Mouse (Mus musculus) megakaryocyte, embryonic 14.5 days (primary cell): Measurements from ENCODE around the gene Gpr18. TPM values are rescaled to one million over a fixed set of nuclear protein-coding genes. Genes with fewer than 3 reads are reported as not detected.

Experiments
- H3K27me3 ChIP-seq: replicated peaks from 2 replicates; pipeline ENCODE3; 2012; ENCODE audit warnings: inconsistent platforms
- H3K36me3 ChIP-seq: replicated peaks from 2 replicates; pipeline ENCODE3; 2012; ENCODE audit warnings: low read length, inconsistent platforms, mixed read lengths
- H3K4me1 ChIP-seq: 2 replicates; pipeline ENCODE4 v1.6.1; 2012; ENCODE audit warnings: inconsistent platforms
- H3K4me3 ChIP-seq: replicated peaks from 2 replicates; pipeline ENCODE3; 2012; ENCODE audit warnings: moderate library complexity, mild to moderate bottlenecking, inconsistent platforms
- H3K9me3 ChIP-seq: 2 replicates; pipeline ENCODE4 v1.6.1; 2012; ENCODE audit warnings: inconsistent platforms
- FLI1 ChIP-seq: IDR thresholded peaks from 2 replicates; pipeline ENCODE4 v1.6.1; 2012; ENCODE audit warnings: low read length, inconsistent platforms, mixed read lengths
- GATA1 ChIP-seq: IDR thresholded peaks from 3 replicates; pipeline ENCODE4 v1.6.1; 2012; ENCODE audit warnings: mixed read lengths, low read length, inconsistent platforms, borderline replicate concordance
- polyA plus RNA-seq: library from polyadenylated mRNA; stranded (reverse); fragments of >175 nt; gene quantifications from 2 replicates; pipeline ENCODE4 v1.2.3, GENCODE M21; 2012; ENCODE audit warnings: low replicate concordance; ENCODE audit not compliant: insufficient read depth

Gene Gpr18
- polyA plus RNA-seq, 1 experiment, result 0.06 TPM

DNA sequence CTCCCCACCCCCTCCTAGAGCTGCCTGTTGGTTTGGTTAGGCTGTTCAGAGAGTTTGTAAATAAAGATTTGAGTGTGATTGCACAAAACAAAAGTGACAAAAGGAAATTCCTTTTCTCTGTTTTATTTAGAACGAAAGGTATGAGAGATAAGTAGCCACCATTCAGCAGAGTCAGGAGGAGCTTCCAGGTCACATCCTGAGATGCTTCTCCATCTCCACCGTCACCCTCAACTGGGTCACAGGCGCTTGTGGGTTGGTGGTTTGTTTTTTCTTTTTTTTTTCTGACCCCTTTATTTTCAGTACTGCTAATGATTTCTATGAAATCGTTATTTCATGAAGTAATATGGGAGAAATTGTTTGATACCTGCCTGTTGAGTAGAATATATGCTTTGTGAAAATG, 20.8 kb upstream of the Gpr18 start:
- TF ChIP-seq FLI1 (no peak), GATA1 (no peak)
- peaks cover 48% of the 10 kb centered on the region for H3K4me1 ChIP-seq
- H3K27me3 ChIP-seq, result peaks cover 2% of the 10 kb centered on the region
- H3K36me3 ChIP-seq, result peaks cover 40% of the 10 kb centered on the region
- H3K4me3 ChIP-seq, result no peak overlapping the region
- peaks cover 14% of the 10 kb centered on the region for H3K9me3 ChIP-seq

GRCm38 (mm10) chr14:121934597-121934946, 19.0 kb upstream of the Gpr18 start:
- no peak for TF ChIP-seq FLI1
- no peak for TF ChIP-seq GATA1
- Histone ChIP-seq H3K4me1 (peaks cover 59% of the 10 kb centered on the region), H3K36me3 (peaks cover 40% of the 10 kb centered on the region)

GRCm38 (mm10) chr14:121933906-121934596, 18.5 kb upstream of the Gpr18 start:
- Histone ChIP-seq H3K4me3 (peak overlapping the region; percentile 3), H3K36me3 (peaks cover 40% of the 10 kb centered on the region), H3K4me1 (peaks cover 63% of the 10 kb centered on the region), H3K9me3 (peaks cover 14% of the 10 kb centered on the region), H3K27me3 (peaks cover 2% of the 10 kb centered on the region)
- TF ChIP-seq GATA1, result no peak
- no peak for TF ChIP-seq FLI1

More at GRCm38 (mm10) chr14:121934597-121934946, 19.0 kb upstream of the Gpr18 start:
- Histone ChIP-seq H3K9me3 (peaks cover 14% of the 10 kb centered on the region), H3K27me3 (peaks cover 2% of the 10 kb centered on the region), H3K4me3 (no peak overlapping the region)

DNA sequence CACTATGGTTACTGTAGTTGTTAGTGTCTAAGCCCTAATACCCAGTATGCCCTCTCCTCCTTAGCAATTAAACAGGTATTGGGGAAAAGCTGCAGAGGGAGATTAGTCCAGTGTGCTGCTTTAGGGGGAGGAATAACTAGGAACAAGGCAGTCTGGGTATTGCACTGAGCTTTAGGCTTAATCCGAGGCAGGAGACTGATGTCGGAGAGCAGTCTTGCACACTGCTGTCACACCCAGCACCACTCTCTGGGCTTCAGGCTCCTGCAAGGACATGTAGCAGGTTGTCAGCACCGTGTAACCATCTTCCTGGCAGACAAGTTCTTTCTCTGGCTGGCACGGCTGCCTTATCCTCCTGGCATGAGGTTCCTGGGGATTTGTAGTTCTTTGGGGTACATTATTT, 16.6 kb upstream of the Gpr18 start:
- Histone ChIP-seq H3K36me3 (peaks cover 44% of the 10 kb centered on the region), H3K4me3 (no peak overlapping the region), H3K4me1 (peaks cover 59% of the 10 kb centered on the region), H3K27me3 (peaks cover 2% of the 10 kb centered on the region), H3K9me3 (peaks cover 14% of the 10 kb centered on the region)
- no peak for TF ChIP-seq FLI1
- TF ChIP-seq GATA1, result no peak

DNA sequence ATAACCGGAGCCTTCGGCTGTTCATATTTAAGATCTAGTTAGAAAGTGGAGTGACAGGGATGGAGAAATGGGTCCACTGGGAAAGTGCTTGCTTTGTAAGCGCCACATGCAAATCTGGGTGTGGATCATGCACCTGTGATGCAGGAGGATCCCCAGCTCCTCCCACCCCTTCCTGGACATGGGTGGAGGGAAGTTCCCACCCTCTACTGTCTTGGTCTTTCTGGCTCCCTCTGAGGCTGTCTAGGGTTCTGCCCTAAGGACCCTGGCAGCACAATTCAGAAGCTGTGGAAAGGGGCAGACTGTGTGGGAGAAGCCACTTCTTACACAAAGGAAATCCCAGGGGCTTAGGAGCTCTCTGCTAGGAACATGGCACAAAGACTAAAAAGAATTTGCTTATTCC, 16.0 kb upstream of the Gpr18 start:
- peaks cover 14% of the 10 kb centered on the region for H3K9me3 ChIP-seq
- peaks cover 2% of the 10 kb centered on the region for H3K27me3 ChIP-seq
- H3K36me3 ChIP-seq, result peaks cover 40% of the 10 kb centered on the region
- H3K4me3 ChIP-seq, result no peak overlapping the region
- H3K4me1 ChIP-seq, result peaks cover 63% of the 10 kb centered on the region
- TF ChIP-seq GATA1 (no peak), FLI1 (no peak)

- no peak overlapping the region for H3K4me3 ChIP-seq
- H3K9me3 ChIP-seq, result peaks cover 8% of the 10 kb centered on the region
- peaks cover 36% of the 10 kb centered on the region for H3K36me3 ChIP-seq
- peaks cover 2% of the 10 kb centered on the region for H3K27me3 ChIP-seq
- TF ChIP-seq GATA1 (no peak), FLI1 (no peak)
- H3K4me1 ChIP-seq, result peaks cover 66% of the 10 kb centered on the region
Measured at GRCm38 (mm10) chr14:121930731-121931383, 15.3 kb upstream of the Gpr18 start.

DNA sequence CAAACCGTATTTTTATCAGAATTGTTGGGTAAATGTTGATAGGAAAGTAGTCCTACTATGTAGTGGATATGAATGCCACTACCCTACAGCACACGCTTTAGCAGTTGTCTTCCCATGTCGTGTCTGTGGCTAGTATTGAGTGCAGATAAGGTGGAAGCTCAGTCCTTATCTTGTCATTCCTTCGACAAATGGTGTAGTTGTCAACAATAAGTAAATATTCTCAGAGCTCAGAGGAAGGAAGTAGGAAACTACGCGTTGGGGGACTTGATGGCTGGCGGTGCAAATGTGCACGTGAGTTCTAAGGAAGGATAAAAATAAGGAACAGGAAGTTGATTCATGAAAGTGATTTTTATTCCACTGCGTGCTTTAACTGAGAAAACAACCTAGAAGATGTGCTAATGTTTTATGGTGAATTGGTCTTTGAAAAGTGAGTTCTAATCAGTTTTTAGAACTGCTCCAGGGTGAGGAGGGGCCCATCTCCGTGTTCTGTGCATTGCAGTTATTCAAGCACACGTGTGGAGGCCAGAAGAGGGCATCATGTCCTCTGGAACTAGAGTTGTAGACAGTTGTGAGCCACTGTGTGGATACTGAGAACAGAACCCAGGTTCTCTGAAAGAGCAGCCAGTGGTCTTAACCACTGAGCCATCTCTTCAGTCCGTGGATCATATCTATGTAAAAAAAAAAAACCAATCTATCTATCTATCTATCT, 13.8 kb upstream of the Gpr18 start:
- H3K36me3 ChIP-seq, result peaks cover 32% of the 10 kb centered on the region
- TF ChIP-seq GATA1, result no peak; the same call in 2 of the 3 replicates
- no peak for TF ChIP-seq FLI1
- peaks cover 64% of the 10 kb centered on the region for H3K4me1 ChIP-seq
- no peaks in the 10 kb centered on the region for H3K9me3 ChIP-seq
- H3K4me3 ChIP-seq, result peak overlapping the region; percentile 85
- H3K27me3 ChIP-seq, result peaks cover 2% of the 10 kb centered on the region

DNA sequence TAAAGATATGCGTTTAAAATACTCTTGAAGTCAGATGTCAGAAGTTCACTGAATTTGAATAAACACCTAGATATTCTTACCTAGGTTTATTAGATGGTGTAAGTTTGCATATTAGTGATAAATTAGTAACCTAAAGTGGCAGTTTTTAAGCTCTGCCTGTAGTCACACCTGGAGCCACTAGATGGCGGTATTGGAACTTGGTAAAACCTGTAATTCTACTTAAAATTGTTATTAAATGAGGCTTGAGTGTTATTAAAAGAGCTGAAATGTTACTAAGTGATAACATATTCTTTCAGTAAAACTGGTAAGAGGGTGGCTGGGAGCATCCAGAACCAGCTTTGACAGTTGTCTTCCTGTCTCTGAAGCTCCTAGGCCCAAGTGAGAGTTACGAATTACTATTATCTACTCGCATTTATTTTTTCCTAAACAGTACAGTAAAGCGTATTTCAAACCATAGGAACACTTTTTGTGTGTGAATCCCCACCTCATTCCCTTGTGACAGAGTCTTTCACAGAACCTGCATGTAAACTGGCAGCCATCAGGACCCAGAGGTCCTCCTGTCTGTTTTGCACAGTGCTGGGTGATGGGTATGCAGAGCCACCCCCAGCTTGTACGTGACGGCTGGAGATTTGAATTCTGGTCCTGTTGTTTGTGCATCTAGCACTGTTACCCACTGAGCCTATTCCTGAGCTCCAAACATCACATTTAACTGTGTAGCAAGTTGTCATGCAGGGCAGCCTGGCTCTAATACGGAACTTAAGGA, 13.0 kb upstream of the Gpr18 start:
- H3K27me3 ChIP-seq, result no peaks in the 10 kb centered on the region
- no peaks in the 10 kb centered on the region for H3K9me3 ChIP-seq
- no peak for TF ChIP-seq GATA1
- no peak for TF ChIP-seq FLI1
- peak overlapping the region; percentile 85 for H3K4me3 ChIP-seq
- peaks cover 23% of the 10 kb centered on the region for H3K36me3 ChIP-seq
- H3K4me1 ChIP-seq, result peaks cover 58% of the 10 kb centered on the region

DNA sequence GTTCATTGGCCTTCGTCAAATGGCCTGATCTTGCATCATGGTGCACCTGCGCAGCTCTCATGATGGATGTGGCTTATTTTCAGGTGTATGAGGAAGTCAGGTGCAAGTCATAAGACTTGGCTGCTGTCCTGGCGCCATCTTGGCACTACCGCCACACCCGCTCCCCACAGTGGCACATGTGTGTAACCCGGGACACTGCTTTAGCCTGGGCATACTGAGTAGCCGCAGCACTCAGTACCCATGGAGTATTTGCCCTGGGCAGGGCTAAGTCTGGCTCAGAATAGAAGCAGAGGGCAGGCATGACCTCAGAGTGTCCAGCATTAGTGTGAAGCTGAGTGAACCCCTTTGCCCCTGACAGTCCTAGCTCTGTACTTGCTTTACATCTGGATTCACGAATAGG, 11.9 kb upstream of the Gpr18 start:
- Histone ChIP-seq H3K36me3 (peaks cover 15% of the 10 kb centered on the region), H3K4me3 (no peak overlapping the region), H3K9me3 (no peaks in the 10 kb centered on the region), H3K4me1 (peaks cover 59% of the 10 kb centered on the region), H3K27me3 (no peaks in the 10 kb centered on the region)
- TF ChIP-seq GATA1 (no peak), FLI1 (no peak)

GRCm38 (mm10) chr14:121926901-121927300, 11.3 kb upstream of the Gpr18 start:
- Histone ChIP-seq H3K4me1 (peaks cover 57% of the 10 kb centered on the region), H3K36me3 (peaks cover 15% of the 10 kb centered on the region), H3K9me3 (no peaks in the 10 kb centered on the region), H3K27me3 (no peaks in the 10 kb centered on the region), H3K4me3 (no peak overlapping the region)
- TF ChIP-seq FLI1 (no peak), GATA1 (no peak)
